Mouse (Mus musculus) gastrocnemius, postnatal 25 days (tissue): ENCODE data around the gene Trim41. TPM values are rescaled to one million over a fixed set of nuclear protein-coding genes. Genes with fewer than 3 reads are reported as not detected.
"Not testable (repeated sequence)": the region's sequence is repeated elsewhere in the genome, so short reads cannot be mapped to it uniquely, and the experiment has no call there.

Source experiments
- DNase-seq: peaks from one replicate; pipeline ENCODE4 v3.0.0; 2022
- total RNA-seq, 2 experiments: library from RNA; stranded (reverse); gene quantifications; 1 replicate in 1 of 2; 2 replicates in 1 of 2; pipeline ENCODE4 v1.2.3; 2021

Trim41 gene
- total RNA-seq, 2 experiments from 2014 or later = 15.5 to 19.3 TPM

DNA sequence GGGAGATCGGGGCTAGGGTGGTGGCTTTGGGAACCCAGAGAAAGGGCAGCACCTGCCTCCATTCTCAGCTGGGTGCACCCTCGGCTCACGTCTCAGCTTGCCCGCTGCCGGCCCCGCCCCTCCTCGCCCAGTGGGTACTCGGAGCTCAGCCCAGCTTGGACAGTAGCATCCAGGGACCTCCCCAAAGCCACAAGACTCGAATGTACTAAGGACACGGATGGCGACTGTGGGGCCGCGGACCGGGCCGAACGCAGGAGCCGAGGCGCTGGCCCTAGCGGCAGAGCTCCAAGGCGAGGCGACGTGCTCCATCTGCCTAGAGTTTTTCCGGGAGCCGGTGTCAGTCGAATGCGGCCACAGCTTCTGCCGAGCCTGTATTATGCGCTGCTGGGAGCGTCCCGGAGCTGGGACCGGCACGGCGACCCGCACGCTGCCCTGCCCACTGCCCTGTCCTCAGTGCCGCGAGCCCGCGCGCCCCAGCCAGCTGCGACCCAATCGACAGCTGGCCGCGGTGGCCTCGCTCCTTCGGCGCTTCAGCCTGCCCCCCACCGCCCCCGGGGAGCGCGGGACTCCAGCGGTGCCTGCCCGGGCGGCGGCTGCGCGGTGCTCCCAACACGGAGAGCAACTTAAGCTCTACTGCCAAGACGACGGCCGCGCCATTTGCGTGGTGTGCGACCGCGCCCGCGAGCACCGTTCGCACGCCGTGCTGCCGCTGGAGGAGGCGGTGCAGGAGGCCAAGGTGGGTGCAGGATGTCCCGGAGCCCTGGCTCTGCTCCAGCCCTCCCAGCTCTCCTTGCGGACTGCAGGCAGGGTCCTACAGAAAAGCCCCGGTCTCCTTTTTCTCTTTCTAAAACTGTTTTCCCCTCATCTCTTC is 20.4 kb upstream of the Trim41 start:
- peak; percentile 70 for DNase-seq

DNA sequence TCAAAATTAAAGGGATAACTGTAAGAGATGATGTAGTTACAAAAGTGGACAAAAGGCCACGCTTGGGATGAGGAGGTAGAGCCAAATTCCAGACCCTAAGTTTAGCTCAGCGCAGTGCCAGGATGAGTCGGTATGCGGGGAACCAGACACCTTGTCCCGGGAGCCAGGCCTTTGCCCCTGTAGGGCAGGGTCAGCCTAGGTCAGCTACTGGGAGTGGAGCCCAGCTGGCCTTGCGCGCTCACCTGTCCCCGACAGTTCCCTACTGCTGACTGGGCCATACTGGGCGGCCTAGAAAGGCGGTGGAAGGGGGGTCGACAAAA is 19.8 kb upstream of the Trim41 start:
- peak; percentile 91 for DNase-seq

DNA sequence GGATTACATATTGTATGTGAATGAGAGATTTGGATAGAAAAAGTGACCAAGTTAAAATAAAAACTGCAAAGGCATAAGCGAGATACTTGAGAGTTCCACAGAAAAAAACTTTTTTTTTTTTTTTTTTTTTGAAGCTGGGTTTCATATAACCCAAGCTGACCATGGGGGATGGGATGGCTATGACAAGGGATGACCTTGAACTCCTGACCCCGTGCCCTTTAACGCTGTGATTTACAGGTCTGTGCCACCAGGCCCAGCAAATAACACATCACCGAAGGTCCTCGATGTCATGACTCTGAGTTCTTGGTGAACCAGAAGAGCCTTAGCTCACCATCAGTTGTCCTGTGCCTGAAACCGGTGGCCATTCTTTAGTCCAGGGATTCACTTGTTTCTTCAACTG is 18.8 kb upstream of the Trim41 start:
- no peak for DNase-seq

DNA sequence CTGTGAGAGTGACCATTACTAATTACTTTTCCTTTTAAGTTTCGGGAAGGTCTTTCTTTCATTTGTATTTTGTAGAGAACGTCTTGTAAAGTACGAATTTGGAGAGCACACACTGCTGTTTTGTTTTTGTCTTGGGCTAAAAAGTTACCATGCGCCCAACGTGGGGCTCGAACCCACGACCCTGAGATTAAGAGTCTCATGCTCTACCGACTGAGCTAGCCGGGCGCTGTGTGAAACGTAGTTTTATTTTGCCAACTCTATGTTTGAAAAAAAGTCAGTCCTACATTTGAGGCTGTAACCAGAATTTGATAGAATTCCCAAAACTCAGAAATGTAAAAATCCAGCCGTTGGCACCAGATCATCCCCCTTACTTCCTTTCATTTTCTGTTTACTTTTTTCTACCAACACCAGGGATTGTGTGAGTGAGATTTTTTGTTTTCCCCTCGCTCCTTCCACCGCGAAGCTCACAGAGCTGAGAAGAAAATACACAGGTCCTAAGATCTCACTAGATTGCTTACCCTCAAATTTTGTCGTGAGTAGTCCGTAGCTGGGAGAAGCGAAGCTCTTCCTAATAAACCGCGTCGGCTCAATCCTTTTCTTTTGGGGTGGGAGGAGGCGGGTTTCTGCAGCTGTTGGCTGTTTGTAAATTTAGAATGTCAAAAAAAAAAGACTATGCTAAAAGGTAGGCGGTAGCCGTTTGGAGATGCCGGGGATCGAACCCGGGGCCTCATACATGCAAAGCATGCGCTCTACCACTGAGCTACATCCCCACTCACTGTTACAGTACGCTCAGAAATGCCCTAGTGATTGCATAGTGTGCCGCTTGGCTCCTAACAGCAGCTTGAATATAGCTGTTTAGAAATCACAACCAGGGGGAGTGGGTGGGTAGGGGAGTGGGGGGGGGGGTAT is 16.8 kb upstream of the Trim41 start:
- peak; percentile 84 for DNase-seq

DNA sequence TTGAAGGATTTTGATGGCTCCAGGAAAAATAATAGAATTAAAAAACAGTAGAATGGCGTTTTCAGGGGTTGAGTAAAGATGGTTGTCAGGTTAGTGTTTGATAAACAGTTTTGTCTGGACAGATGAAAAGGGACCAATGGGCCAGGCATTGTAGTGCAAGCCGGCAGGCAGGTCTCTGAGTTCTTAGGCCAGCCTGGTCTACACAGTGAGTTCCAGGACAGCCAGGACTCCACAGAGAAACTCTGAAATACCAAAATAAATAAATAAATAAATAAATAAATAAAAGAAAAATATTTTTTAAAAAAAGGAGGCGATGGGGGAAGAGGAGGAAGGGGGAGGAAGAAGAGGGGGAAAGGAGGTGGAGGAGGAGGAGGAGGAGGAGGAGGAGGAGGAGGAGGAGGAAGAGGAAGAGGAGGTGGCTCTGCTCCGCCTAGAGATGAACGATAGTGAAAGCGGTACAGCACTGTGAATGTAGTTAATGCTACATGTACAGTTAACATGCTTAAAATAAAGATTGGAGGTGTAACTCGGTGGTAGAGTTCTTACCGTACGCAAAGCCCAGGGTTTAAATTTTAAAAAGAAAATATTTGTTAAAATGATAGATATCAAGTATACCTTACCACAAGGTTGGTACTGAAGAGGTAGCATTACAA is 16.1 kb upstream of the Trim41 start:
- DNase-seq = no peak

DNA sequence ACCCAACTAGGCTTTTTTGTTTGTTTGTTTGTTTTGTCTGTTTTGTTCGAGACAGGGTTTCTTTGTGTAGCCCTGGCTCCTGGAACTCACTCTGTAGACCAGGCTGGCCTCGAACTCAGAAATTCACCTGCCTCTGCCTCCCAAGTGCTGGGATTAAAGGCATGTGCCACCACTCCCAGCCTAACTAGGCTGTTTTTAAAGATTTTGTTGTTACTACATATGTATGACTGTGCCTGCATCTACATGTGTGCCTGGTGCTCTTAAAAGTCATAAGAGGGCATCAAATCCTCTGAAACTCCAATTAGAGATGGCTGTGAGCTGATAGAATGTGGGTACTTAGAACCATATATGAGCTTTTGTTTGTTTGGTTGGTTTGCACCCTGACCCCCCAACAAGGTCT is 14.1 kb upstream of the Trim41 start:
- DNase-seq = no peak

DNA sequence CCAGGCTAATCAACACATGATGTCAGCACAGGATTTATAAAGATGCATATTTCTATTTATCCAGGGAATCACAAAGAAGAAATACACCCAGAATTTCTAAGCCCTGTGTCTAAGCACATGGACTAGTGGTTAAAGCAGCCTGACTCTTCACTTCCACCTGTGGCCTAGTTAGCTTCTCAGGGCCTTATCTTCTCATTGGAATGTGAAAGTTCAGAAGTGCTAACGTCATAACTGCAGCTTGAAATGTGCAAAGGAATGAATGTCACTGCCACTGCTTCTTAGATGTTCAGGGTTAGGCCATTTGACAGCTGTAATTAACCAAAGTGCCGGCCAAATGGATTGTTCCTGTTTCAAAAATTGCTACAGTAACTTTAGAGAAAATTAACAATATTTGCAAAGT is 13.1 kb upstream of the Trim41 start:
- no peak for DNase-seq

DNA sequence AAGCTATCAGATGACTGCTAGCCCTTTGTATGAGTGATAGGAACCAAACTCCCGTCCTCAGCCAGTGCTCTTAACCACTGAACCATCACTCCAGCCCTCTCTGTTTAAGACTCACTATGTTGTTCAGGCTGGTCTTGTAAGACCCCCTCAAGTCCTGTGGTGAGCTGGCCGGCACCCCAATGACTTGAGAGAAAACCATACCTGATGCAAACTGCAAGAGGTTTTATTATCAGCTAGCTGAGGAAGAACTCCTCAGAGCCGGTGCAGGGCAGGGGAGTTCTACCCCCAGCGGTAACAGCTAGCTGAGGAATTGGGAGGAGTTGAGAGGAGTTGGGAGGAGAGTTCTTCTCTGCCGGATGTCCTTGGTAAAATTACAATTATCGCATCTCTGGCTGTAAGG is 10.8 kb upstream of the Trim41 start:
- no peak for DNase-seq

DNA sequence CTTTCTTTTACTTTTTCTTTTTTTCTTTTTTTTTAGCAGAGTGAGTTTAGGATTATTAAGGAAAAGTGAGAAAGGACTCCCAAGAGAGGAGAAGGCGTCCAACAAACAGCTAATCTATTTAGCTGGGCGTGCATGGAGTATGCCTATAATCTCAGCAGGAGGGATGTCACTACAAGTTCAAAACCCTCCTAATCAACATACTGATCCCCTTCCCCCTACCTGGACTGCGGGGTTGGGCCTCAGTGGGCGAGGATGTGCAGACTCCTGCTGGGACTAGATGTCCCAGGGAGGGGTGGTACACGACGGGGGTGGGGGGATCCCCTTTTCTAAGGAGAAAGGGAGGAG is 9.6 kb upstream of the Trim41 start:
- no peak for DNase-seq

DNA sequence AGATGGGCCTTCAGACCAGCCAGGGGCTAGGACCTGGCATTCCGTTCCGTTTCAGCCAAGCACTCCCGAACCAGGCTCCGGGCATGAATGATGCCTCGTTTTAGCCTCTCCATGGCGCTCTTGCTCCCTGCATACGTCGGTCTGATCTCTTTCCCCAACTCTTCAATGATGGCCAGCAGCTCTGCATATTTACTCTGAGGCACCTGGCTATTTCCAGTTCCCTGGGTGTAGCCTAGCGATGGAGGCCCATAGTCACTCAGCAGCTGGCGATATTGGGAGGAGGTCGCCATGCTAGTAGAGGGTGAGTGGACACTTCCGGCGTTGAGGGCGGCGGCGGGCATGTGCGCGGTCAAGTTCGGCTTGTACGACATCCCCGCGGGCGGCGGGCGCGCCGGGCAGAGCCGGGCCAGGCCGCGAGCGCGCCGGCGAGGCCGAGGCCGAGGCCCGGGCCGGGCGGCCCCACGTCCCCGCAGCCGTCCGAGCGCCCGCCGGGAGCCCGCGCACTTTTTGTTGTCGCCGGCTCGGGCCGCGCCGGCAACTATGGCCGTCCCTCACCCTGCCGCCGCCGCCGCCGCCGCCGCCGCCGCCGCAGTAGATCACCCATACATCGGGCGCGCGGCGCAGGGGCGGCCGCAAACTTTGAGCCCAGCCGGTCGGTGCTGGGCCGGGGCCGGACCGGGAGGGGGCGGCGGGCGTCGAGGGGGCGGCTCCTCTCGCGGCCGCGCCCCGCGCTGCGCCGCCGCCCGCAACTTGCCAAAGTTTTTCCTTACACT is 9.0 kb upstream of the Trim41 start, which contains the start of the genes Trim7 and Gm12184:
Trim7 (plus strand) TSS at position 162 of the 773 bp plus-strand sequence.
Gm12184 (minus strand) TSS at position 677 of the 773 bp plus-strand sequence.
- not testable (repeated sequence) for DNase-seq

DNA sequence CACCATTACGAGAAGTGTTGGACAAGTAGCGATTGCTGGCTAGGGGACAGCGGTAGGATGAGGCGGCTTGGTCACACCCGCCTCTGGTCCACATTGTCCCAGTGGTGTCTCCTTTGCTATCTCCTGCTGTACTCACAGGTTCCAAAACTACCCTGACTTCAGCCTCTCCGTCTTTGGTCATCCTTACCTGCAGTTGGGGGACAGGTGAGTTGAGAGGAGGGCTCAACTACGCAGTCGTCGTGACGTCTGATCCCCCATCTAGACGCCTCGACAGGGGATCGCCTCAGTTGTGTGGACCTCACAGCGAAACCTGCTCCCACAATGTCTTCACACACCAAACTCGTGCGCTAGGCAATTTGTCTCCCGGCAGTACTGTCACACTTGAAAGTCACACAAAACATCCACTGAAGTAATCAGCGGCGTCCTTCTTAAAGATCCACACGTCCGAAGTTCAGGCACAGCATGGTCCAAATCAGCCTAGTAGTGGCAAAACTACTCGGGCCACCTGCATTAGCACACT is 7.2 kb upstream of the Trim41 start:
- DNase-seq = no peak

DNA sequence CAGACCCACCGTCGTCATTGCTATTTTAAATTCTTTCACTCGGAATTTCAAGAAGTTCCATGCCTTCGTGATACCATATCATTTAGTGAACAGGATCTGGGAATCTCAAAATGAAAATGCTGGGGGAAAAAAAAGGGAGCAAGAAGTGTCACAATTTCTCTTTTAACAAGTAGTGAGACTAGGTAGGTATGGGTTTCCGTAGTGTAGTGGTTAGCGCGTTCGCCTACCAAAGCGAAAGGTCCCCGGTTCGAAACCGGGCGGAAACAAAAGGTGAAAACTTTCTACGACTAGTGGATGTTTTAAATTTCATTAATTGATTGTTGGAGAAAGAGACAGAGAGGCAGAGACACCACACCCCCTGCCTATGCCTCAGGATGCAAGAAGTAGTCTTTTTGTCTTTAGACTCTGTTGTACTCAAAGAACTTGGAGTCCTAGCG is 6.4 kb upstream of the Trim41 start:
- DNase-seq = no peak

DNA sequence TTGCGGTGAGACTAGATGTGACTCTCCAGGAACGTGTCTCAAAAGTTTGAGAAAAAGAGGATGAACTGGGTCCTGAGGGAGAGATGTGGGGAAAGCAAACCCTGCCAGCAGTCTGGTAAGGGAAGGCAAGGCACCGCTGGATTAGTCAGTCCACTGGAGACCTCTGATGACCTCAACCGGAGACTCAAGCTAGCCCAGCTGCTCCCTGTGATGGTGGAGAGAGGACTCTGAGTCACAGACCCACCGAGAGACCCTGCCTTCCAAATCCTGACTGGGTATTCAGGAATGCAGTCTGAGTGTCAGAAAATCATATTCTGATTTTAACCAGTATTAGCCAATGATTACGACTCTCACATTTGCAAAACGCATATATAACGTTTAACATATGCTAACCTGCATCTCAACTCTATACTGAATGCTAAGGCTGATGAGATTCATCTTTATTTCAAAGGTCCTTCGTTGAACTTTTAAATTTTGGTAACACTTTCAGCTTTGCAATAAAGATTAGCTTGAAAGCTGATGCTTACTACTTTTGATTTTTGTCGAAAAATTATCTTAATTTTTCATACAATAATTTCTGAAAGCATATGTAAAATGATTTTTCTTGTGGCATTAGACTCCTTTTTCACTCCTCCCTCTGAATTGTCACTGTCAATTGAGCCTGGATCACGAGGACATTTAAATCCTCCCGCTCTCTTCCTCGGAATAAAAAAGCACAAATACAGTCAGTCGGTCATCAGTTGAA is 5.8 kb upstream of the Trim41 start:
- DNase-seq = no peak

DNA sequence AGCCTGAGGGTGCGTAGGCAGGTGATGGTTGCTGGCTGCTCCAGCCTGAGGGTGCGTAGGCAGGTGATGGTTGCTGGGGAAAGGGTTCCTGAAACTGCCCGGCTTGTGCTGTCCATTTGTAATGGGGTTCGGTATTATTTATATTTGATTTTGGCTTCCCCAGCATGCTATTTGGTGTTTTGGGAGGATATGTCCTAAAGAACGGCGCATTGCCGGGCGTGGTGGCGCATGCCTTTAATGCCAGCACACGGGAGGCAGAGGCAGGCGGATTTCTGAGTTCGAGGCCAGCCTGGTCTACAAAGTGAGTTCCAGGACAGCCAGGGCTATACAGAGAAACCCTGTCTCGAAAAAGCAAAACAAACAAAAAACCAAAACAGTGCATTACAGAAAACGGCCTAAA is 4.1 kb upstream of the Trim41 start:
- not testable (repeated sequence) for DNase-seq

DNA sequence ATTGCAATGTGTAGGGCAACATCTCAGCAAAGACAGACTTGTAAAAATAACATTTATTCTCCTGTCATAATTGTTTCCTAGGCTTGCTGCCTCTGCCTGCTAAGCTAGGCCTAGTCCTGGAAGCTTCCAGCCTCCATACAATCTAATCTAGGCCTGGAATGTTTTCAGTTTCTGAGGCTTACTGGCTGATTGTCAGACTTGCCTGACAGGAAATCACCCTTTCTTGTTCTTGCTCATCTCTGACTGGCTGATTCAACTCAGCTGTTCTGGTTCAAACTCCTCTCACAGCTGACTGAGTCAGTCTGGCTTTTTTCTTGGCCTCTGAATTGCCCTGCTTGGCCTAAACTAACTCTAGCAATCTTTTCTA is 3.1 kb upstream of the Trim41 start:
- DNase-seq = no peak

DNA sequence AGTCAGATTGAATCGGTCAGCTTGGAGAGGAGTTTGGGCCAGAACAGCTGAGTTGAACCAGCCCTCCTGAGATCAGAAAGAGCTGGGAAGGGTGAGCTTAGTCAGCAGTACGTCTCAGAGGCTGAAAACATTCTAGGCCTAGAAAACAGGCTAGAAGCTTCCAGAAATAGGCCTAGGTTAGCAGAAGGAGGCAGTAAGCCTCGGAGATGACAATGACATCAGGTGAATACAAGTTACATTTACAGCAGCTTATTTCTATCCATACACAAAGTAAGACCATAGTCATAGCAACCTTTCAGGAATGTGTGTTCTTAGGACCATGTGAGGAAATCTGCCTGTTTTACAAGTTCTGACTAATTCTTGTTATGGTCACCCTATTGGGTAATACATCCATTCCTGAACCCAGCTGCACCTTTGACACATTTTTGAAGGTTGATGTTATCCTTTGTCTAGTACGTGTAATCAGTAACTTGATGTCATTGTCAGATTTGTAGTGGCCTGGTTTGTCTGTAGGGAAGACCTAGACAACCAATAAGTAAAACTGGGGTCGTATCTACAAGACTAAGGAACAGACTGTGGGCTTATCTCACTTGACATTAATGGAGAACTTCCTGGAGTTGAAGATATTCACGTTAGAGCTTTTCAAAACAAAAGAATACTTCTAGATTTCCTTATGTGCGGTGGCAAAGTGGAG is 2.6 kb upstream of the Trim41 start:
- DNase-seq = no peak

DNA sequence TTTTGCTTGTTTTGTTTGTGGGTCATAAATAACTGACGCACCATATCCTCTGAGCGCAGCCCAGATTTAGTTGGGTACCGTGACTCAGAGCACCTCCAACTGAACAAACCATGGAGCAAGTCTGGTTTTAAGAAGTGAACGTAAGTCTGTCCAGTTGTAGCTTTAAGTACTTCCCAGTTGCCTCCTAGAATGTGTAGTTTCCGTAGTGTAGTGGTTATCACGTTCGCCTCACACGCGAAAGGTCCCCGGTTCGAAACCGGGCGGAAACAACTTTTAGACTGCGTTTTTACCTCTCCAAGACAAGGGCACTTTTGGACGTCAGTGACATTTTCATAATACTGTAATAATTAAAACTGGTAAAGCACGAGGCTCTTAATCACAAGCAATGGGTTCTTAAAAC is 1.2 kb upstream of the Trim41 start:
- DNase-seq = peak; percentile 57

DNA sequence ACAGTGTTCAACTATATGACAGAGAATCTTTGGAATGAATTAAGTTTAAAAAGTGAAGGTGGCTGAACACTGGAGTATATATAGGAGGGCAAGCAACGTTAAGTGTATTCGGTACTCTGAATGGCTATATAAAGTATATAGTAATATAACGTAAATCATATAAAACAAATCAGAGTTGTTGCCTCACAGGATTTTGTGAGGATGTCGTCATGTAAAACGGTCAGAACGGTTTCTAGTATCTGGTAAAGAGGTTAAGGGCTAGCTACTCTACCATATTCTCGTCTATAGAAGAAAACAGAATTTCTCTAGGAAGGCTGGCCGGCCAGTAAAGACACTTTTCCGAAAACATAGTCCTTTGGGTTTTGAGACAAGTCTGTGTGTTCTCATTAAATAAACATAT is 641 bp upstream of the Trim41 start:
- DNase-seq = no peak

DNA sequence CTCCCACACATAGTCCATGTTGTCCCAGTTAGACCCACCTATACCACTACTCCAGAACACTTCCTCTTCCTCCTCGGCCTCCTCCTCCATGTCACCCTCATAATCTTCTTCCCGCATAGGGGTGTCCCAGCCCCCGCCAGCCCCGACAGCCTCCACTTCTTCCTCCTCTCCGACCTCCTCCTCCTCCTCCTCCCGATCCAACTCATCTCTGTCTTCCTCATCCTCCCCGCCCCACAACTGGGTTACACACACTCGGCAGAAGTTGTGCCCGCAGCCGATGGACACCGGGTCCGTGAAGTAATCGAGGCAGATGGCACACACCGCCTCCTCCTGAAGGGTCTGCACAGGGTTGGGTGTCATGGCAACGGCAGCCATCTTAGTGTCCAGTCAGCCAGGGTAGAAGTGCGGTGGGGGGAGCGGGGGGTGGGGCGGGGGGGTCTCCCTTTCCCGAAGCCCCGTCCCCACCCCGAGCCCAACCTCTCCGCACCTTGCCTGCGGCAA is 822 bp downstream of the Trim41 start:
- DNase-seq = peak; percentile 33

DNA sequence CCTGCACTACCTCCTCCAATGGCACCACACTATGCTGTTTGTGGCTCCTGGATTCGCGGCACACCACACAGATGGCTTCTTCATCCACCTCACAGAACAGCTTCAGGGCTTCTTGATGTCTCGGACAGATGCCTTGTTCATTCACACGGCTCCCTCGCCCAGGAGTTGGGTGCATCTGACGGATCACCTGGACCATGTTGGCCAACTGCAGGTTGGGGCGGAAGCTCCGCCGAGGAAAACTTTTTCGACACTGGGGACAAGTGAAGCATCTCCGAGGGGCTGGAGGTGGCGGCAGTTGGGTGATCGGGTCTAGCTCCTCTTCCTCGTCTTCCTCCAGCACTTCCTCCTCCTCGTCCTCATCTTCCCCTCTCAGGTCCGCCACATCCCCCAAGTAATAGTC is 1.3 kb downstream of the Trim41 start:
- no peak for DNase-seq
